Mouse (Mus musculus) colon, adult 2 months (tissue): ENCODE data around the gene S100a9. TPM values are rescaled to one million over a fixed set of nuclear protein-coding genes. Genes with fewer than 3 reads are reported as not detected.

Source experiments
- polyA plus RNA-seq: library from polyadenylated mRNA; depleted of rRNA; stranded (reverse); fragments of >200 nt; gene quantifications from 2 replicates; pipeline ENCODE4 v1.2.3, GENCODE M21; 2012; rRNA removed

The S100a9 gene
- polyA plus RNA-seq, result 0.49 TPM in 1 of 2 replicates, not detected in the other

GRCm38 (mm10) chr3:90695613-90696012 lies at the start of gene S100a9:
TSS of gene S100a9 (minus strand) at chr3:90695721.

DNA sequence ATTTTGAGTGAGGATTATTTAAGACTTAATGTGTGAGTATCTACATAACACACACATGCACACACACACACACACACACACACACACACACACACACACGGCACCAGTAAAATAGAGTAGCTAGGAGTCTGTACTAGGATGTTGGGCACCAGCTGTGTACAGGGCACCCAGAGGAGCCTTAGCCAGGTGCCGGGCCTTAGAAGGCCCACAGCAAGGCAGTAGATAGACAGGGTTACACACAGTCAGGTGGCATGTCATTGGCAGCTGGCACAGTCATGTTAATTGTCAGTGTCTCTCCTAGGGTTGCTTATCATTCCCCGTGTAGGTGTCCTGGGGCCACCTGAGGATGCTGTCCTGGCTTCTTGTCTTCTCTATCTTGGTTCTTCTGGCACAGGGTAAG lies 31.1 kb upstream of the S100a9 start, which contains the start of gene Pglyrp4:
Gene Pglyrp4 (plus strand): TSS at position 301 of the 400 bp plus-strand sequence.

GRCm38 (mm10) chr3:90668846-90669245 lies 26.7 kb downstream of the S100a9 start, which contains the start of gene S100a8:
TSS of gene S100a8 (plus strand) at chr3:90668978.

GRCm38 (mm10) chr3:90653717-90654116 lies 41.8 kb downstream of the S100a9 start, which contains the start of gene S100a7a:
TSS of gene S100a7a (plus strand) at chr3:90654017.

Other genes with a start within 250 kb of the S100a9 start
- 7.2 and 7.4 TPM in 2 replicates for gene Npr1, start 229.9 kb downstream of the S100a9 start, polyA plus RNA-seq
- 10.1 and 10.5 TPM in 2 replicates for gene Ilf2, start 219.6 kb downstream of the S100a9 start, polyA plus RNA-seq
- gene Snapin, start 204.7 kb downstream of the S100a9 start, polyA plus RNA-seq, result 14.8 and 15.0 TPM in 2 replicates
- gene Chtop, start 186.2 kb downstream of the S100a9 start, polyA plus RNA-seq, result 29.8 and 34.1 TPM in 2 replicates
- gene S100a1, start 181.3 kb downstream of the S100a9 start, polyA plus RNA-seq, result 199 and 230 TPM in 2 replicates
- gene S100a13, start 181.3 kb downstream of the S100a9 start, polyA plus RNA-seq, result 61.5 and 65.1 TPM in 2 replicates
- 29.0 and 52.1 TPM in 2 replicates for gene S100a14, start 168.9 kb downstream of the S100a9 start, polyA plus RNA-seq
- gene S100a16, start 158.5 kb downstream of the S100a9 start, polyA plus RNA-seq, result 267 and 284 TPM in 2 replicates
- gene S100a3, start 135.1 kb downstream of the S100a9 start, polyA plus RNA-seq, result 0.41 and 0.50 TPM in 2 replicates
- gene S100a2, start 105.5 kb downstream of the S100a9 start, polyA plus RNA-seq, result not detected in 2 replicates
- not detected in 2 replicates for gene Gm42674, start 93.8 kb downstream of the S100a9 start, polyA plus RNA-seq
- gene S100a4, start 92.0 kb downstream of the S100a9 start, polyA plus RNA-seq, result 10.2 and 12.3 TPM in 2 replicates
- not detected in 2 replicates for gene S100a5, start 87.2 kb downstream of the S100a9 start, polyA plus RNA-seq
- gene S100a6, start 82.8 kb downstream of the S100a9 start, polyA plus RNA-seq, result 1,904 and 2,022 TPM in 2 replicates
- gene S100a7a, start 41.7 kb downstream of the S100a9 start, polyA plus RNA-seq, result 0.54 and 0.59 TPM in 2 replicates
- gene S100a8, start 26.7 kb downstream of the S100a9 start, polyA plus RNA-seq, result not detected in 2 replicates
- not detected in 2 replicates for gene Pglyrp4, start 31.2 kb upstream of the S100a9 start, polyA plus RNA-seq
- not detected in 2 replicates for gene Gm5849, start 82.2 kb upstream of the S100a9 start, polyA plus RNA-seq